Mouse (Mus musculus): ENCODE results near the gene Lrba. TPM values are rescaled to one million over a fixed set of nuclear protein-coding genes. Genes with fewer than 3 reads are reported as not detected.

Gene Lrba
- polyA plus RNA-seq, 1 experiment from 2014 or later: 6.0 TPM

DNA sequence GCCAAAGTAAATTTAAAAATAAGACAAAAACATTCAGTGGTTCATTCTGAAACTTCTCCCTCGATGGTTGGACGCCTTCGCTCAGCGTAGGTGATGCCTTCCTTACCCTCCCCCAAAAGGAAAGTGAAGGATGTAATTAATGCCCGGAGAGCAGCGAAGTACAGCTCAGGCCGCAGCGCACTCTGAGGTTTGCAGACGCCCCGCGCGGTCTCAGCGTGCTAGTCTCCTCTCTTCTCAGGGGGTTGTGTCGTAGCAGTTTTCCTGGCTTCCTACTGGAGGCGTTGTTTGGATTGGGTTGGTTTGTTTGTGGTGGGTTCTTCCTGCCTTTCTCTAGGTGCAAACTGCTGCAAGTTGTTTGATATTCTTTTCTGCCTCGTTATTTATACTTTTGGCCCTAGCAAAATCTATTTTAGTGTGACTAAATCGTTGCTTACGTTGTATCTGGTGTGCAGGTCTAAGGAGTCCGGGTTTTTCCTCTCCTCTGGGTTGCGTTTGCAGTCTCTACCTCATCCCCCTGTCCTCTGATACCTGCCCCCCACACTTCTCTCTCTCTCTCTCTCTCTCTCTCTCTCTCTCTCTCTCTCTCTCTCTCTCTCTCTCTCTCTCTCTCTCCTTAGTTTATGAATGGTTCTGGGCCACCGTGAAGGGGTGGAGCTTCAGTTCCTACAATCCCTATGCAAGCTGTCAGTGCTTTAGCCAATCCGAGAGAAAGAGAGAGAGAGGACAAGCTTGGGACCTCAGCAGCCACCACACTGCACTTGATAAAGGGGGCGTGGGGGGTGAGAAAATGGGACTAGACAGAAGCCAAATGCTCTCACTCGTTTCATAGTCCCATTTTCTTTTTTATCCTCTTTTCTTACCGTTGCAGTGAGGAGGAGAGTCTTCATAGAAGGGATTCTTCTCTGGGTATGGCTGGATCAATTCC is 323.9 kb downstream of the Lrba start, which contains the start of gene Mab21l2:
Gene Mab21l2, minus strand, starts transcription at position 539 of the 925 bp plus-strand sequence.
- ATAC-seq (ENCODE audit: low FRiP score, low TSS enrichment): peak; percentile 20; the same call in 1 of the 2 replicates
- H3K9me3 ChIP-seq (ENCODE audit: low read length): no peaks in the 10 kb centered on the region
- WGBS: 8% methylated on average over 25 of the region's 25 CpGs

DNA sequence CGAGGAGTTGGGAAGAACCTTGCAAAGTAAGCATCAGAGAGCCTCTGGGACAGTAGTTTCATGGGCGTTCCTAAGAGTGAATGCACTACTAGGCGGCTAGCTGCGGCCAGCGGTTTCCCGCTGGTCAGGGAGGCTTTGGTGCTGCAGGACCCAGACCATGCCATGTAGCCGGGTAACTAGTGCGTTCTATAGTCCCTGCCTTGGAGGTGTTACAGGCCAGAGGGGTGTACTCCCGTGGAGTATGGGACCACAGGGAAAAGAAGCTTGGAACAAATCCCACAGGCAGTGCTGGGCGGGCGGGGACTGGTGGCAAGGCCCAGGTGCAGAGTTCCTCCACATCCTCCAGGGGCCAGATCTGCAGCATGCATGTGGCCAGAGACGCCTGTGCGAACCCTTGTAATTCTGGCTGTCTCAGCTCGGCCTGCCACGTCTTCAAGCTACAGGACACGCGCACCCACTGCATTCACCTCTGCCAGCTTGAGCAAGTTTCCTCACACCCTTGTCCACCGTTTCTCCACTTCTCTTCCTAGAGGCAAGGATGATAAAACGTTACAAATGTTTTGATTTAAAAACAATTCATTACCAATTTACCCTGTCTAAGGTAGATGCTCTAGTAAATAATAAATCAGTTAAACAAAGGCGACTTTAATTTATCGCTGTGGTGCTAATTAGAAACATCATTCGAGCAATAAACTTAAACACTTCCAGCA is 326.0 kb downstream of the Lrba start:
- 14% methylated on average over 22 of the region's 22 CpGs for WGBS
- Histone ChIP-seq H3K27me3 (ENCODE audit: insufficient read depth, low read length) (peaks cover 66% of the 10 kb centered on the region), H3K36me3 (ENCODE audit: insufficient read depth, low read length) (no peaks in the 10 kb centered on the region), H3K9me3 (ENCODE audit: low read length) (no peaks in the 10 kb centered on the region), H3K9ac (replicated peaks; ENCODE audit: low read length) (no peak overlapping the region), H3K27ac (ENCODE audit: low read length) (no peak overlapping the region), H3K4me3 (ENCODE audit: low read length) (no peak overlapping the region), H3K4me1 (ENCODE audit: insufficient read depth, low read length) (peaks cover 13% of the 10 kb centered on the region), H3K4me2 (replicated peaks; ENCODE audit: low read depth, low read length) (no peak overlapping the region)
- peak; percentile 83 for ATAC-seq (ENCODE audit: low FRiP score, low TSS enrichment)

More for the DNA sequence above, 323.9 kb downstream of the Lrba start, which contains the start of gene Mab21l2:
- H3K4me1 ChIP-seq (ENCODE audit: insufficient read depth, low read length): peaks cover 13% of the 10 kb centered on the region
- H3K9ac ChIP-seq (replicated peaks; ENCODE audit: low read length): no peak within 1 kb of the TSS
- H3K27ac ChIP-seq (ENCODE audit: low read length): no peak within 1 kb of the TSS
- H3K36me3 ChIP-seq (ENCODE audit: insufficient read depth, low read length): no peaks in the 10 kb centered on the region
- H3K27me3 ChIP-seq (ENCODE audit: insufficient read depth, low read length): peaks cover 62% of the 10 kb centered on the region
- H3K4me2 ChIP-seq (replicated peaks; ENCODE audit: low read depth, low read length): peak within 1 kb of the TSS; percentile 54
- peak within 1 kb of the TSS; percentile 39 for H3K4me3 ChIP-seq (ENCODE audit: low read length)

DNA sequence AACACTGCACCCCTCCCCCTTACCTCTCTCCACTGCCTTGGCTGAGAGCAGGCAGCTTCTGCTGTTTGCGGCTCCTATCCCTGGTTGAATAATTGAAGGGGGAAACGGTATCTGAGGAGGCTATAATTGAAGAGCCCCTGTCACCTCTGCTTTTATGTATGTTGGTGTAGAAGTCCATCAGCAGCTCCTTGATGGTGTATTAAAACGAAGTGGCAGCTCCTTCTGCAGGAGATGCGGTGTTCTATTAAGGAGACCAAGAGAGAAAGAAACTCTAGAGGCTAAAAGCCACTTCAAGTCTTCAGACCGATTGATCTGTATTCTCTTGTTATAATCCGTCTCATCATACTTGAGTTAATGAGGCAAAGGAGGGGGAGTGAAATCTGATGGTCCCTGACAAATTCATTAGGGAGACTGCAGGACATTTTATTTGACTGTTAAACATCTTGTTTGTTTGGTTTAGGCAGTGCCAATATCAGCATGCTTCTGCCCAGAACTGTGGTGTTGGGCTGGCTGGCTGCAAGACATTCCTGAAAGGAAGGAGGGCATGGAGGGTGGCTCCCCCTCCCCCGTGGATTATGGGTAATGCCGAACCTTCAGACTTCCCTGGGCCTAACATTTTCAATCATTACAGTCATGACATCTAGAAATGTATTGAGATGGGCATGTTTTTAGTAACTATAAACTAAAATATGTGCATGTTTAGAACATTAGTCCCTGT is 326.7 kb downstream of the Lrba start:
- H3K27me3 ChIP-seq (ENCODE audit: insufficient read depth, low read length): peaks cover 64% of the 10 kb centered on the region
- H3K9ac ChIP-seq (replicated peaks; ENCODE audit: low read length): no peak overlapping the region
- H3K4me3 ChIP-seq (ENCODE audit: low read length): no peak overlapping the region

DNA sequence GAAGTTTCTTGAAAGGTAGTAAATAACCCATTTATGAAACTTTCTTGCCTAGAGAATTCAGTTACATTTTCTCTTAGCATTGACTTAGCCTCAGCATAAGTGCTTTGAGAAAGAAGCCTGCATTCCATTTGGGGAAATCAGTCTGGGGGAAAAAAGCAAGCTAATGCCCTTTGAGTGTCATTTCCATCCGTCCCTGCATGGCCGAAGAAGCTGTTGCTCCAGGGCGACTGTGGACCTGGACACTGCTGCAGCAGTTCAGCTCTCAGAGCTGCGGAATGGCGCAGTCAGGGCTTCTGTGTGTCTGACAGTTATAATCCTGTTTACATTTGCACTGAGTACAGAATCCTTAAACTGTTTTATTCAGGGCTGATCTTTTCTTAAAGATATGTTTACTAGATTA is 327.7 kb downstream of the Lrba start:
- no peak overlapping the region for H3K4me2 ChIP-seq (replicated peaks; ENCODE audit: low read depth, low read length)
- no peak overlapping the region for H3K9ac ChIP-seq (replicated peaks; ENCODE audit: low read length)
- no peaks in the 10 kb centered on the region for H3K9me3 ChIP-seq (ENCODE audit: low read length)
- no peak overlapping the region for H3K4me3 ChIP-seq (ENCODE audit: low read length)
- 0 out of 2 replicates have a peak, but pooled peaks cover 3% of the 10 kb centered on the region for H3K4me1 ChIP-seq (ENCODE audit: insufficient read depth, low read length)
- H3K27me3 ChIP-seq (ENCODE audit: insufficient read depth, low read length): peaks cover 59% of the 10 kb centered on the region
- no peaks in the 10 kb centered on the region for H3K36me3 ChIP-seq (ENCODE audit: insufficient read depth, low read length)
- 48% methylated on average over 5 of the region's 5 CpGs for WGBS
- no peak for ATAC-seq (ENCODE audit: low FRiP score, low TSS enrichment)
- H3K27ac ChIP-seq (ENCODE audit: low read length): no peak overlapping the region

More for the DNA sequence above, 326.7 kb downstream of the Lrba start:
- Histone ChIP-seq H3K9me3 (ENCODE audit: low read length) (no peaks in the 10 kb centered on the region), H3K4me1 (ENCODE audit: insufficient read depth, low read length) (peaks cover 12% of the 10 kb centered on the region), H3K27ac (ENCODE audit: low read length) (no peak overlapping the region), H3K4me2 (replicated peaks; ENCODE audit: low read depth, low read length) (no peak overlapping the region), H3K36me3 (ENCODE audit: insufficient read depth, low read length) (no peaks in the 10 kb centered on the region)
- WGBS: 12% methylated on average over 8 of the region's 8 CpGs
- no peak for ATAC-seq (ENCODE audit: low FRiP score, low TSS enrichment)

DNA sequence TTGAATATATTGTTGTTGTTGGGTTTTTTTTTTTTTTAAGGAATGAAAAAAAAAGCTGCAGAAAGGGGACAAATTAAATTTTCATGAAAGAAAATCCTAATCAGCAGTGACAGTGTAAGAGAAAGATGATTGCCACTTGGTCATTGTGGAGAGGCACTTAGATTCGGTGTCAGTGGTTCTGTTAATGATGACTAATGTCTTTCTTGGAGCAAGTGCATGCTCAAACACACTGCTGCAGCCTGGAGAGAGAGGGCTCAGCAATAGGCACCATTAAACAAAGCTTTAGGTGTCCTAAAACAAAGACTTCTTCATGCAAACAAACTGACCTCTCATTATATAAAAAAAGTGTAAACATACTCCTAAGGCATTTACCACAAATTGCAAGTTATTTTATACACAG is 334.5 kb downstream of the Lrba start:
- no peaks in the 10 kb centered on the region for H3K4me1 ChIP-seq (ENCODE audit: insufficient read depth, low read length)
- H3K36me3 ChIP-seq (ENCODE audit: insufficient read depth, low read length): no peaks in the 10 kb centered on the region
- no peak overlapping the region for H3K4me2 ChIP-seq (replicated peaks; ENCODE audit: low read depth, low read length)
- H3K27ac ChIP-seq (ENCODE audit: low read length): no peak overlapping the region
- 50% methylated on average over 1 of the region's 1 CpGs for WGBS
- no peak for ATAC-seq (ENCODE audit: low FRiP score, low TSS enrichment)
- peaks cover 16% of the 10 kb centered on the region for H3K27me3 ChIP-seq (ENCODE audit: insufficient read depth, low read length)
- H3K4me3 ChIP-seq (ENCODE audit: low read length): no peak overlapping the region
- no peak overlapping the region for H3K9ac ChIP-seq (replicated peaks; ENCODE audit: low read length)
- H3K9me3 ChIP-seq (ENCODE audit: low read length): no peaks in the 10 kb centered on the region

DNA sequence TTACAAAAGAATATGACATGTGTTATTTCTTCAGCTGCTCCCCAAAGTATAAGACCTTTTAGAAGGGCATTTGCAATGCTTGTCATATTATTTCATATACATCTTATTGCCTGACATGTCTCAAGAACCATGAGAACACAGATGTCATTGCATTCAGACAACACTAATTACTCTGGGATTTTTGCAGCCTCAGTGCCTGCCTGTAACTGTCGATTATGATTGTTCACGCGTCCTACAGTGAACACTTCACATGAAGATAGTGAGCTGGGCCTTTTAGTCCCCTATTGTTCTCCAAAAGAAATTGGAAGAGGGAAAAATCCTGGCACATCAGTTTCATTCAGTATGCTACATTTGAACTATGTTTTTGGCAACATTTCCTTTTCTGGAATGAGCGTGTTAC is 335.2 kb downstream of the Lrba start:
- Histone ChIP-seq H3K9me3 (ENCODE audit: low read length) (no peaks in the 10 kb centered on the region), H3K4me1 (ENCODE audit: insufficient read depth, low read length) (no peaks in the 10 kb centered on the region), H3K27me3 (ENCODE audit: insufficient read depth, low read length) (peaks cover 16% of the 10 kb centered on the region), H3K4me2 (replicated peaks; ENCODE audit: low read depth, low read length) (no peak overlapping the region), H3K36me3 (ENCODE audit: insufficient read depth, low read length) (no peaks in the 10 kb centered on the region), H3K9ac (replicated peaks; ENCODE audit: low read length) (no peak overlapping the region), H3K27ac (ENCODE audit: low read length) (no peak overlapping the region), H3K4me3 (ENCODE audit: low read length) (no peak overlapping the region)
- ATAC-seq (ENCODE audit: low FRiP score, low TSS enrichment): no peak
- 93% methylated on average over 4 of the region's 4 CpGs for WGBS

DNA sequence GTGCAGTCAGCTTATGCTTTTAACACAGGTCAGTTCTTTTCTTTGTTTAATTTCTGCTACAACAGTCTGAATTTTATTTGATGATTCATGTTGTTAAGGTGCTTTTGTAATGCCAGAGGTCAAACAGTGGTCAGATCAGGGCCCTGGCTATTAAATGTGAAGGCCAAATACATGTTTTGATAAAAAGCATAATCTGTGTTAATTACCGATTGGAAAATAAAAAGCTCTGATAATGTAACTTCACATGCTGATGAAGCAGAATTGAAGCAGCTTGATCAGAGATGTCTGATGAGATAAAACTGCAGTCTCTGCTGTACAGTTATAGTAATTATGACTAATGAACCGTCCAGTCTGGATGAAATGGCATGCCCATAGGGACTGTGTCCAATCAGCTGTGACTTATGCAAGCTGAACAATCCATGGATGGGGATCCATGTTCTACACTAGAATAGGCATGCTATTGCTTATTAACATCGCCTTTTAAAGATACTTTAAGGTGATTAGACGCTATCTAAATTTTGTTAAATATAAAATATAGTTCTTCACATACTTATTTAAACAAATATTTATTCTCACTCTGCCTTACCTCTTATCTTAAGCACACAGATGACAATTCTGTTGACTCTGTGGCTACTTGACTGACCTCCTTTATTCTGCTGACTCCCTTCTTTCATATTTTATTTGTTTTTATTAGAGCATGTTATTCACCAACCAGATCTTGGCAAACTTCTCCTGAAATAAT is 336.0 kb downstream of the Lrba start:
- 73% methylated on average over 4 of the region's 4 CpGs for WGBS
- Histone ChIP-seq H3K27me3 (ENCODE audit: insufficient read depth, low read length) (peaks cover 9% of the 10 kb centered on the region), H3K9me3 (ENCODE audit: low read length) (no peaks in the 10 kb centered on the region), H3K4me1 (ENCODE audit: insufficient read depth, low read length) (no peaks in the 10 kb centered on the region), H3K27ac (ENCODE audit: low read length) (no peak overlapping the region), H3K36me3 (ENCODE audit: insufficient read depth, low read length) (no peaks in the 10 kb centered on the region), H3K9ac (replicated peaks; ENCODE audit: low read length) (no peak overlapping the region), H3K4me3 (ENCODE audit: low read length) (no peak overlapping the region), H3K4me2 (replicated peaks; ENCODE audit: low read depth, low read length) (no peak overlapping the region)
- ATAC-seq (ENCODE audit: low FRiP score, low TSS enrichment): no peak

DNA sequence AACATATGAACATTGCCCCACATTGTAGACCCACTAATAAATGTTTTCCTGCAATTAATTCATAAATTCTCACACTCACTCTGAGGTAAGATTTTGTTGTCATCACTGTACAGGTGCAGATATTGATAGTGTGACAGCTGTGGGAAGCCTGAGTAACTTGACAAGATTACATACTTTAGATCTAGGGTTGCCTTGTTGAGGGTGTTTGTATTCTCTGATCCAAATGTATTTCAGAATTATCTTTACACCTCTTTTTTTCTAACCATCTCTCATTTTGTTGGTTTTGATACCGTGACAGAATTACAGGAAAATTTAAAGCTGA is 336.5 kb downstream of the Lrba start:
- Histone ChIP-seq H3K9me3 (ENCODE audit: low read length) (no peaks in the 10 kb centered on the region), H3K27ac (ENCODE audit: low read length) (no peak overlapping the region), H3K4me1 (ENCODE audit: insufficient read depth, low read length) (no peaks in the 10 kb centered on the region), H3K4me2 (replicated peaks; ENCODE audit: low read depth, low read length) (no peak overlapping the region), H3K36me3 (ENCODE audit: insufficient read depth, low read length) (no peaks in the 10 kb centered on the region), H3K4me3 (ENCODE audit: low read length) (no peak overlapping the region), H3K9ac (replicated peaks; ENCODE audit: low read length) (no peak overlapping the region), H3K27me3 (ENCODE audit: insufficient read depth, low read length) (peaks cover 7% of the 10 kb centered on the region; the same call in 1 of the 2 replicates)
- WGBS: 86% methylated on average over 1 of the region's 1 CpGs
- ATAC-seq (ENCODE audit: low FRiP score, low TSS enrichment): no peak

DNA sequence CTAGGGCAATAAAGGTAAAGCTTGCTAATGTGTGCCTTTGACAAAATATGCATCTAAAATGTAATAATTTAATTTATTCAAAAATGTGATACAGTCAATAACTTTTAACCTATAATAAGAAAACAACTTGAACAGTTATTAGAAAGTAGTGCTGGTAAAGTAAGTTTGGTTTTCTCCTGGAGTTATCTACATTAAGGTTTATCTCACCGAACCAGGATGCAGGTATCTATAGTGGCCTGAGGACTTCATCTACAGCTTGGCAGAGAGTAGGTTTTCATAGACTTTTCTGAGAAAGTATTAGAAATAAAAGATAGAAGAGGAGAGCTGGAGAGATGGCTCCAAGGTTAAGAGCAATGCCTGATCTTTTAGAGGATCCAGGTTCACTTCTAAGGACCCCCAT is 336.9 kb downstream of the Lrba start:
- WGBS: 91% methylated on average over 1 of the region's 1 CpGs
- no peak for ATAC-seq (ENCODE audit: low FRiP score, low TSS enrichment)
- H3K4me2 ChIP-seq (replicated peaks; ENCODE audit: low read depth, low read length): no peak overlapping the region

More for the DNA sequence above, 336.9 kb downstream of the Lrba start:
- Histone ChIP-seq H3K36me3 (ENCODE audit: insufficient read depth, low read length) (no peaks in the 10 kb centered on the region), H3K27me3 (ENCODE audit: insufficient read depth, low read length) (peaks cover 5% of the 10 kb centered on the region; the same call in 1 of the 2 replicates), H3K27ac (ENCODE audit: low read length) (no peak overlapping the region), H3K4me3 (ENCODE audit: low read length) (no peak overlapping the region), H3K9ac (replicated peaks; ENCODE audit: low read length) (no peak overlapping the region), H3K9me3 (ENCODE audit: low read length) (no peaks in the 10 kb centered on the region), H3K4me1 (ENCODE audit: insufficient read depth, low read length) (no peaks in the 10 kb centered on the region)
